Mouse (Mus musculus): Measurements from ENCODE around the gene Tmem151a. TPM values are rescaled to one million over a fixed set of nuclear protein-coding genes. Genes with fewer than 3 reads are reported as not detected.

Gene Tmem151a
- total and polyA plus RNA-seq, 3 experiments, result not detected

DNA sequence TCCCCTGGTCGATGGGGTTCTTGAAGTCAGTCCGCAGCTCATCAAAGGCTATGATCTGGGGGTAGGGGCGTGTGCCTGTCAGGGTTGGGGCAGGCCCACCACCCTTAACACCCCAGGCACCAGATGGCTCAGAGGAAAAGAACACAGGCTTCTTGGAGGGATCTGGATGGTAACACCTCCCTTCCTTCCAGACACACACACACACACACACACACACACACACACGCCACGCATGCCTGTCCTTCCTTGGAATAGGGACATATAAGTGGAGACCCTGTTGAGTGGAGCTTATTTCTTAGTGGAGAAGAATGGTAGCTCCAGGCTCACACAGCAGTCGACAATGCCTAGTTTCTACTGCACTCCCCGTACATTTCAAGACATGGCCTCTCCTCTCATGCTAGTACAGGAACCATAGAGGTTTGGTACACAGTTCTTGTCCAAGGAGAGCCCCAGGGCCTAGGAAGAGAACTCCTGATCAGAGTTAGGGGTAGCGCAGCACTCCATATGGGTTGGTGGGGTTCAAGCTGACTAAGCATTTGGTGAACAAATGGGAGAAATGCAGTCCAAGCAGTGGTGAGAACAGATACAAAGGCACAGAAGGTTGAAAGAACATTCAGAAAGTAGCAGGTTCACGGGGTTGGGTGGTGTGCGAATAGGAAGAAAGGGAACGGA lies 9.6 kb upstream of the Tmem151a start:
- Histone ChIP-seq H3K27me3 (replicated peaks) (no peaks in the 10 kb centered on the region), H3K4me1 (ENCODE audit: control insufficient read depth in 1 of 2, insufficient read depth in 2 of 2) (peaks cover 10% of the 10 kb centered on the region in 2 experiments; a peak in 3 of 4 replicates), H3K4me3 (replicated peaks in 1 of 3; ENCODE audit: low read depth in 2 of 3, low read length in 2 of 3, poor library complexity in 1 of 3) (no peak overlapping the region), H3K79me2 (replicated peaks; ENCODE audit: control insufficient read depth, extremely low read depth, insufficient read depth, poor library complexity, severe bottlenecking) (no peaks in the 10 kb centered on the region), H3K36me3 (replicated peaks in 1 of 2; ENCODE audit: control insufficient read depth in 1 of 2, insufficient read depth in 1 of 2, low read length in 1 of 2) (peaks cover 36 to 54% of the 10 kb centered on the region in 2 experiments), H3K27ac (ENCODE audit: insufficient read depth, low read depth) (no peak overlapping the region), H3K4me2 (ENCODE audit: insufficient read depth, low read depth, poor library complexity, severe bottlenecking) (no peak overlapping the region), H3K9ac (ENCODE audit: insufficient read depth, low read depth) (no peak overlapping the region), H3K9me3 (replicated peaks; ENCODE audit: low read length) (no peaks in the 10 kb centered on the region)
- dilution Hi-C loops (cut with MboI; ENCODE audit: extremely low pct_ligation_motif_present, extremely low pct_unique_long_range_greater_than_20kb, low sequenced_read_pairs), result no loop called here
- in situ Hi-C loops (cut with MboI; ENCODE audit: low pct_ligation_motif_present, low pct_unique_long_range_greater_than_20kb, low sequenced_read_pairs), result loop anchor here (5.0 kb wide), 1 partner anchor 47 kb away; no protein-coding TSS in a partner anchor
- TF ChIP-seq MAFK (IDR thresholded peaks at IDR 0.05; ENCODE audit: insufficient replicate concordance, low read length) (0 out of 2 replicates have a peak, but pooled peaks have one; percentile 22), POLR2AphosphoS2 (IDR thresholded peaks at IDR 0.05; ENCODE audit: low read depth, low read length) (peak; percentile 73; the same call in 1 of the 2 replicates), PAX5 (IDR thresholded peaks at IDR 0.05; ENCODE audit: low read length) (no peak), ZMIZ1 (IDR thresholded peaks at IDR 0.05; ENCODE audit: low read depth, low read length) (0 out of 2 replicates have a peak, but pooled peaks have one; percentile 38)
- no peak for DNase-seq (ENCODE audit: extremely low read depth)

DNA sequence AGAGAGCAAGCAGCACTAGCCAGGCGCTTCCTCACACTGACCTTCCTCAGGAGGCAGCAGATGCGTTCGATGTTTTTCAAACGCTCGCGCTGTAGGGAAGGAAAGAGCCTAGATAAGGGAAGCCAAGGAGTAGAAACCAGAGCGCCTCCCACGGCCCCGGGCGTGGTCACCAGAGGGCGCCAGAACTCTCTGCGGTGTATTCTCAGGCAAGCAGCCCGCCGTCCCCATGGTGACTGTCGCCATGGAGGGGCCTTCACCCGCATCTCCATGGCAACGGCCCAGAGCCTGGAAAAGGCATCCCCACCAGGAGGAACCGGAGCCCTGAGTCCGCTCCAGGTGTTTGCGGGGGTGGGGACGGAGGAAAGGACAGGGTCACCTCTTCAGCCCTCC lies 8.9 kb upstream of the Tmem151a start:
- H3K4me3 ChIP-seq (replicated peaks in 1 of 3; ENCODE audit: low read depth in 2 of 3, low read length in 2 of 3, poor library complexity in 1 of 3), result no peak overlapping the region
- no peak overlapping the region for H3K4me2 ChIP-seq (ENCODE audit: insufficient read depth, low read depth, poor library complexity, severe bottlenecking)

More for the DNA sequence above, 8.9 kb upstream of the Tmem151a start:
- in situ Hi-C loops (cut with MboI; ENCODE audit: low pct_ligation_motif_present, low pct_unique_long_range_greater_than_20kb, low sequenced_read_pairs) (loop anchor here (5.0 kb wide), 1 partner anchor 48 kb away; no protein-coding TSS in a partner anchor), dilution Hi-C loops (cut with MboI; ENCODE audit: extremely low pct_ligation_motif_present, extremely low pct_unique_long_range_greater_than_20kb, low sequenced_read_pairs) (no loop called here)
- DNase-seq (ENCODE audit: extremely low read depth), result peak; percentile 80
- no peaks in the 10 kb centered on the region for H3K9me3 ChIP-seq (replicated peaks; ENCODE audit: low read length)
- H3K79me2 ChIP-seq (replicated peaks; ENCODE audit: control insufficient read depth, extremely low read depth, insufficient read depth, poor library complexity, severe bottlenecking), result no peaks in the 10 kb centered on the region
- peaks cover 30 to 54% of the 10 kb centered on the region in 2 experiments for H3K36me3 ChIP-seq (replicated peaks in 1 of 2; ENCODE audit: control insufficient read depth in 1 of 2, insufficient read depth in 1 of 2, low read length in 1 of 2)
- H3K27me3 ChIP-seq (replicated peaks), result no peaks in the 10 kb centered on the region
- H3K4me1 ChIP-seq (ENCODE audit: control insufficient read depth in 1 of 2, insufficient read depth in 2 of 2), result peaks cover 12 to 14% of the 10 kb centered on the region in 2 experiments
- no peak for TF ChIP-seq GABPA (IDR thresholded peaks at IDR 0.05; ENCODE audit: insufficient replicate concordance, low read depth, low read length)
- no peak for TF ChIP-seq NELFE (IDR thresholded peaks at IDR 0.05; ENCODE audit: low read depth, low read length)
- TF ChIP-seq UBTF (IDR thresholded peaks at IDR 0.05; ENCODE audit: low read depth, low read length), result no peak
- TF ChIP-seq USF1 (IDR thresholded peaks at IDR 0.05; ENCODE audit: low read depth, low read length), result no peak
- TF ChIP-seq SMC3 (IDR thresholded peaks at IDR 0.05; ENCODE audit: low read depth, low read length), result peak; percentile 88
- TF ChIP-seq NRF1 (IDR thresholded peaks at IDR 0.05; ENCODE audit: low read depth, low read length), result 0 out of 2 replicates have a peak, but pooled peaks have one; percentile 36
- no peak for TF ChIP-seq MAX (IDR thresholded peaks at IDR 0.05; ENCODE audit: low read length)
- peak; percentile 98 for TF ChIP-seq MXI1 (IDR thresholded peaks at IDR 0.05; ENCODE audit: low read depth, low read length)
- no peak for TF ChIP-seq MAFK (IDR thresholded peaks at IDR 0.05; ENCODE audit: insufficient replicate concordance, low read length)
- TF ChIP-seq HCFC1 (IDR thresholded peaks at IDR 0.05; ENCODE audit: low read depth, low read length), result no peak
- peak; percentile 35; the same call in 1 of the 2 replicates for TF ChIP-seq POLR2A (IDR thresholded peaks at IDR 0.05; ENCODE audit: low read depth, low read length)
- TF ChIP-seq MEF2A (IDR thresholded peaks at IDR 0.05; ENCODE audit: borderline replicate concordance, low read depth, low read length), result no peak
- TF ChIP-seq ZMIZ1 (IDR thresholded peaks at IDR 0.05; ENCODE audit: low read depth, low read length), result no peak
- TF ChIP-seq PAX5 (IDR thresholded peaks at IDR 0.05; ENCODE audit: low read length), result no peak
- TF ChIP-seq ZC3H11A (IDR thresholded peaks at IDR 0.05; ENCODE audit: low read depth, low read length), result 0 out of 2 replicates have a peak, but pooled peaks have one; percentile 14
- TF ChIP-seq TCF12 (IDR thresholded peaks at IDR 0.05; ENCODE audit: low read depth, low read length), result no peak
- TF ChIP-seq ZKSCAN1 (IDR thresholded peaks at IDR 0.05; ENCODE audit: borderline replicate concordance, low read depth, low read length), result no peak
- TF ChIP-seq ELF1 (IDR thresholded peaks at IDR 0.05; ENCODE audit: low read depth, low read length), result 0 out of 2 replicates have a peak, but pooled peaks have one; percentile 48
- TF ChIP-seq BHLHE40 (IDR thresholded peaks at IDR 0.05; ENCODE audit: low read depth, low read length), result no peak
- peak in 1 of 2 experiments; percentile 91; a peak in 2 of 4 replicates for TF ChIP-seq CTCF (conservative IDR thresholded peaks at IDR 0.05 in 1 of 2, IDR thresholded peaks at IDR 0.05 in 1 of 2; ENCODE audit: low read depth in 2 of 2, low read length in 2 of 2)
- TF ChIP-seq IRF4 (IDR thresholded peaks at IDR 0.05; ENCODE audit: low read depth, low read length), result peak; percentile 42; the same call in 1 of the 2 replicates
- no peak for TF ChIP-seq JUND (conservative IDR thresholded peaks at IDR 0.05; ENCODE audit: low read depth, low read length)
- peak; percentile 49; the same call in 1 of the 2 replicates for TF ChIP-seq SIN3A (IDR thresholded peaks at IDR 0.05; ENCODE audit: low read length)
- no peak for TF ChIP-seq USF2 (conservative IDR thresholded peaks at IDR 0.05; ENCODE audit: low read depth, low read length)
- no peak for TF ChIP-seq RCOR1 (conservative IDR thresholded peaks at IDR 0.05; ENCODE audit: low read depth, low read length)
- peak; percentile 66 for TF ChIP-seq RAD21 (IDR thresholded peaks at IDR 0.05; ENCODE audit: low read depth, low read length)
- no peak for TF ChIP-seq CHD2 (IDR thresholded peaks at IDR 0.05; ENCODE audit: low read length)
- TF ChIP-seq POLR2AphosphoS2 (IDR thresholded peaks at IDR 0.05; ENCODE audit: low read depth, low read length), result no peak
- no peak for TF ChIP-seq JUN (IDR thresholded peaks at IDR 0.05; ENCODE audit: insufficient read depth, low read depth, low read length)
- TF ChIP-seq KAT2A (IDR thresholded peaks at IDR 0.05; ENCODE audit: insufficient replicate concordance, low read length), result no peak
- no peak for TF ChIP-seq EP300 (IDR thresholded peaks at IDR 0.05; ENCODE audit: low read length)
- H3K9ac ChIP-seq (ENCODE audit: insufficient read depth, low read depth), result no peak overlapping the region
- no peak overlapping the region for H3K27ac ChIP-seq (ENCODE audit: insufficient read depth, low read depth)
